Mouse (Mus musculus): ENCODE measurements around the gene Ttc28. TPM values are rescaled to one million over a fixed set of nuclear protein-coding genes. Genes with fewer than 3 reads are reported as not detected.

Gene Ttc28
- polyA plus RNA-seq, 1 experiment from 2014 or later = 5.7 TPM

- Histone ChIP-seq H3K27me3 (replicated peaks; ENCODE audit: control insufficient read depth, insufficient read depth, low read length) (no peaks in the 10 kb centered on the region), H3K9me3 (ENCODE audit: control insufficient read depth, low read length) (no peaks in the 10 kb centered on the region), H3K9ac (ENCODE audit: low read depth, low read length) (no peak overlapping the region), H3K4me3 (ENCODE audit: low read depth, low read length) (no peak overlapping the region), H3K27ac (ENCODE audit: low read depth, low read length) (no peak overlapping the region), H3K4me2 (no peak overlapping the region), H3K36me3 (ENCODE audit: control insufficient read depth, insufficient read depth, low read length) (no peaks in the 10 kb centered on the region), H3K4me1 (replicated peaks; ENCODE audit: control insufficient read depth, insufficient read depth, low read length) (no peaks in the 10 kb centered on the region)
- WGBS = 80% methylated on average over 8 of the region's 8 CpGs
- ATAC-seq (replicated peaks; ENCODE audit: low FRiP score) = no peak
- DNase-seq (ENCODE audit: low spot score) = no peak
These were observed 421.2 kb downstream of the Ttc28 start for GRCm38 (mm10) chr5:111300776-111301175.

- Histone ChIP-seq H3K4me3 (ENCODE audit: low read depth, low read length) (no peak overlapping the region), H3K36me3 (ENCODE audit: control insufficient read depth, insufficient read depth, low read length) (no peaks in the 10 kb centered on the region), H3K4me1 (replicated peaks; ENCODE audit: control insufficient read depth, insufficient read depth, low read length) (no peaks in the 10 kb centered on the region), H3K9me3 (ENCODE audit: control insufficient read depth, low read length) (no peaks in the 10 kb centered on the region), H3K27ac (ENCODE audit: low read depth, low read length) (no peak overlapping the region), H3K9ac (ENCODE audit: low read depth, low read length) (no peak overlapping the region), H3K4me2 (no peak overlapping the region), H3K27me3 (replicated peaks; ENCODE audit: control insufficient read depth, insufficient read depth, low read length) (no peaks in the 10 kb centered on the region)
- 58% methylated on average over 7 of the region's 7 CpGs for WGBS
- no peak for DNase-seq (ENCODE audit: low spot score)
- ATAC-seq (replicated peaks; ENCODE audit: low FRiP score) = no peak
These were observed 422.1 kb downstream of the Ttc28 start for GRCm38 (mm10) chr5:111301736-111302135.

DNA sequence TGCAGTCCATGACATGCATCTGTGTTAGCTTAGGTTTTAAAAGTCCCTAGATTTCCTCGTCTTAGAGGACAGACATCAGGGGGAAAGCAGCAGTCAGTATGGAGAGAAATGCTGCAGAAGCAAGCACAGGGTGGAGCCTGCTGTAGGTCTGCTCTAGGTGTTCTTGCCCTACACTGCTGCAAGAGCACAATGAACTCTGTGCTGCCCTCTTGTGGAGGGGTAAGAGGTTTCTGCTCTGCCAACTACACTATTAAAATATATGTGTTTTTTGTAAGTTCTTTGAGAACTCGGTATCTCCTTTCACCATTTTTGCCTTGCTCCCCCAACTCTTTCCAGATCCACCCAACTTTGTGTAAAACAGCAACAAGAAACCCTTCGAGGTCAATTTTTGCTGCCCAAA is 425.1 kb downstream of the Ttc28 start:
- Histone ChIP-seq H3K27ac (ENCODE audit: low read depth, low read length) (no peak overlapping the region), H3K4me1 (replicated peaks; ENCODE audit: control insufficient read depth, insufficient read depth, low read length) (no peaks in the 10 kb centered on the region), H3K4me2 (no peak overlapping the region), H3K9me3 (ENCODE audit: control insufficient read depth, low read length) (no peaks in the 10 kb centered on the region), H3K27me3 (replicated peaks; ENCODE audit: control insufficient read depth, insufficient read depth, low read length) (no peaks in the 10 kb centered on the region), H3K4me3 (ENCODE audit: low read depth, low read length) (no peak overlapping the region), H3K9ac (ENCODE audit: low read depth, low read length) (no peak overlapping the region), H3K36me3 (ENCODE audit: control insufficient read depth, insufficient read depth, low read length) (no peaks in the 10 kb centered on the region)
- 86% methylated on average over 3 of the region's 3 CpGs for WGBS
- DNase-seq (ENCODE audit: low spot score) (no peak), ATAC-seq (replicated peaks; ENCODE audit: low FRiP score) (no peak)

GRCm38 (mm10) chr5:111310185-111310584 is 430.6 kb downstream of the Ttc28 start:
- WGBS = 74% methylated on average over 6 of the region's 6 CpGs
- H3K9ac ChIP-seq (ENCODE audit: low read depth, low read length) = no peak overlapping the region
- H3K4me1 ChIP-seq (replicated peaks; ENCODE audit: control insufficient read depth, insufficient read depth, low read length) = no peaks in the 10 kb centered on the region
- ATAC-seq (replicated peaks; ENCODE audit: low FRiP score) (no peak), DNase-seq (ENCODE audit: low spot score) (no peak)
- no peaks in the 10 kb centered on the region; the same call in 1 of the 2 replicates for H3K9me3 ChIP-seq (ENCODE audit: control insufficient read depth, low read length)
- no peak overlapping the region for H3K4me3 ChIP-seq (ENCODE audit: low read depth, low read length)
- no peaks in the 10 kb centered on the region for H3K27me3 ChIP-seq (replicated peaks; ENCODE audit: control insufficient read depth, insufficient read depth, low read length)
- no peak overlapping the region for H3K27ac ChIP-seq (ENCODE audit: low read depth, low read length)
- H3K36me3 ChIP-seq (ENCODE audit: control insufficient read depth, insufficient read depth, low read length) = no peaks in the 10 kb centered on the region
- H3K4me2 ChIP-seq = no peak overlapping the region

DNA sequence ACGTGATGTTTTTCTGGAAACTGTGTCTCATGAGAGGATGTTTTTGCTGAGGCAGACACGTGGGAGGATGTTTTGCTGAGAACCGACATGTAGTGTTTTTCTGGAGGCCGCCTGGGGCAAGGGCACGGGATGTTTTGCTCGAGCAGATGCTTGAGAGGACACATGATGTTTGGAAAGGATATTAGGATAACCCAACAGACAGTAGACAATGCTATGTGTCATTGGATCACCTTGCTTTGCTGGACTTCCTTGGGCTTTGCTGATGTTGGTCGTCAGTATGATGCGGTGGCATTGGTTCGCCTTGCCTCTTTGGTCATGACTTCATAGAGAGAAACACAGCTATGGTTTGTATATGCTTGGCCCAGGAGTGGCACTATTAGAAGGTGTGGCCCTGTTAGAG is 434.2 kb downstream of the Ttc28 start:
- no peaks in the 10 kb centered on the region for H3K27me3 ChIP-seq (replicated peaks; ENCODE audit: control insufficient read depth, insufficient read depth, low read length)
- no peak for ATAC-seq (replicated peaks; ENCODE audit: low FRiP score)
- no peak for DNase-seq (ENCODE audit: low spot score)

DNA sequence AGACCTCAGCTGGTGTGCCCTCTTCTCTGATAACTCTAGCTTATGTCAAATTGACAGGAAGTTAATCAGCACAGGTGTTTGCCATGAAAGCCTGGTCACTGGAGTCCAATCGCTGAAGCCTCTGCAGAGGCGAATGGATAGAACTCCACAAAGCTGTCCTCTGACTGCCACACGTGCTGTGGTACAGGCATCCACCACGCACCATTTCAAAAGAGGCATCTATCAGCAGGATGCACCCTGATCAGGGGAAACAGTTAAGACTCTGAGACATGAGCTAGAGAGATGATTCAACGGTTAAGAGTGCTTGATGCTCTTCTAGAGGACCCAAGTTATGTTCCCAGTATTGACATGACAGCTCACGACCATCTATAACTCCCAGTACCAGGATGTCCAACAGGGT is 435.5 kb downstream of the Ttc28 start:
- ATAC-seq (replicated peaks; ENCODE audit: low FRiP score) (no peak), DNase-seq (ENCODE audit: low spot score) (no peak)
- Histone ChIP-seq H3K36me3 (ENCODE audit: control insufficient read depth, insufficient read depth, low read length) (no peaks in the 10 kb centered on the region), H3K4me2 (no peak overlapping the region), H3K9me3 (ENCODE audit: control insufficient read depth, low read length) (no peaks in the 10 kb centered on the region; the same call in 1 of the 2 replicates), H3K27me3 (replicated peaks; ENCODE audit: control insufficient read depth, insufficient read depth, low read length) (no peaks in the 10 kb centered on the region), H3K4me1 (replicated peaks; ENCODE audit: control insufficient read depth, insufficient read depth, low read length) (no peaks in the 10 kb centered on the region), H3K4me3 (ENCODE audit: low read depth, low read length) (no peak overlapping the region), H3K9ac (ENCODE audit: low read depth, low read length) (no peak overlapping the region), H3K27ac (ENCODE audit: low read depth, low read length) (no peak overlapping the region)
- 83% methylated on average over 6 of the region's 6 CpGs for WGBS

More for the DNA sequence above, 434.2 kb downstream of the Ttc28 start:
- Histone ChIP-seq H3K27ac (ENCODE audit: low read depth, low read length) (no peak overlapping the region), H3K9ac (ENCODE audit: low read depth, low read length) (no peak overlapping the region), H3K36me3 (ENCODE audit: control insufficient read depth, insufficient read depth, low read length) (no peaks in the 10 kb centered on the region), H3K4me1 (replicated peaks; ENCODE audit: control insufficient read depth, insufficient read depth, low read length) (no peaks in the 10 kb centered on the region), H3K4me2 (no peak overlapping the region), H3K4me3 (ENCODE audit: low read depth, low read length) (no peak overlapping the region), H3K9me3 (ENCODE audit: control insufficient read depth, low read length) (no peaks in the 10 kb centered on the region; the same call in 1 of the 2 replicates)
- 82% methylated on average over 9 of the region's 9 CpGs for WGBS

DNA sequence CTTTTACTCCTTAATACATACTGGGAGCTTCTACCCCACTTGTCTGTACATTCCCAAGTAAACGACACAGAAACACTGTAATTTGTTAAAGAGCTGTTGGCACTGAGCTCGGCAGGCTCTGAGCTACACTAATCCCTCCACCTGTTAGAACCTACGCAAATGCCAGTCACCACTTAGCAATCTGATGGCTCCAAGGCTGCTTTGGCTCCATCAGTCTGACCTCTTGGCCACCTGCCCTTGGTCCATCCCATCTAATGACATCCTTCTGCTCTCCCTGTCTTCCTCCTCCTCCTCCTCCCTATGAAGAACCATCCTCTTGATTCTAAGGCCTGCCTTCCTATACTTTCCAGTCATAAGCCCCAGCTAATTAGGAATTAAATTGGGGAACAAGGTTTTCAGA is 437.9 kb downstream of the Ttc28 start:
- Histone ChIP-seq H3K4me2 (no peak overlapping the region), H3K4me3 (ENCODE audit: low read depth, low read length) (no peak overlapping the region), H3K4me1 (replicated peaks; ENCODE audit: control insufficient read depth, insufficient read depth, low read length) (no peaks in the 10 kb centered on the region), H3K36me3 (ENCODE audit: control insufficient read depth, insufficient read depth, low read length) (no peaks in the 10 kb centered on the region), H3K9me3 (ENCODE audit: control insufficient read depth, low read length) (no peaks in the 10 kb centered on the region; the same call in 1 of the 2 replicates), H3K9ac (ENCODE audit: low read depth, low read length) (no peak overlapping the region), H3K27me3 (replicated peaks; ENCODE audit: control insufficient read depth, insufficient read depth, low read length) (no peaks in the 10 kb centered on the region), H3K27ac (ENCODE audit: low read depth, low read length) (no peak overlapping the region)
- ATAC-seq (replicated peaks; ENCODE audit: low FRiP score) (no peak), DNase-seq (ENCODE audit: low spot score) (no peak)
- 73% methylated on average over 3 of the region's 3 CpGs for WGBS

- 40% methylated on average over 1 of the region's 1 CpGs for WGBS
- H3K4me1 ChIP-seq (replicated peaks; ENCODE audit: control insufficient read depth, insufficient read depth, low read length) = no peaks in the 10 kb centered on the region
- DNase-seq (ENCODE audit: low spot score) = no peak
These were observed 439.3 kb downstream of the Ttc28 start for GRCm38 (mm10) chr5:111318946-111319345.

DNA sequence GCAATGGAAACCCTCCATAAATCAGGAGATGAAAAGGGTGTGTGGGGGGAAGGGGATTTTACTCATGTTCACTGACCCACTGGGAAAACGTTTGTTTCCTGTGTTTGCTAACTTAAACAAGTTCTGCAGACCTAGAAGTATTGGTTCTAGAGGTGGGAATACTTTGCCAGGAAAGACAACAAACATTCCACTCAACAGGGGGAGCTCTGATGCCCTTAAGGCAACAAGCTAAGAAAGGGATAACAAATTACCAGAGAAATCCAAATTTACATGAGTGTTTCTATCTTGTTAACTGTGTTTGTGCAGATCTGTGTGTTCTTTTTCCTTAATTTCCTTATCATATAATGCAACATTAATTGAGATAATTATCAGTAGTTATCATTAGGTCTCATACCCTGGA is 446.2 kb downstream of the Ttc28 start:
- H3K27me3 ChIP-seq (replicated peaks; ENCODE audit: control insufficient read depth, insufficient read depth, low read length) = no peaks in the 10 kb centered on the region
- H3K9ac ChIP-seq (ENCODE audit: low read depth, low read length) = no peak overlapping the region
- no peaks in the 10 kb centered on the region for H3K9me3 ChIP-seq (ENCODE audit: control insufficient read depth, low read length)
- ATAC-seq (replicated peaks; ENCODE audit: low FRiP score) = no peak
- 19% methylated on average over 1 of the region's 1 CpGs for WGBS
- 0 out of 2 replicates have a peak, but pooled peaks cover 4% of the 10 kb centered on the region for H3K4me1 ChIP-seq (replicated peaks; ENCODE audit: control insufficient read depth, insufficient read depth, low read length)
- no peak overlapping the region for H3K27ac ChIP-seq (ENCODE audit: low read depth, low read length)
- H3K36me3 ChIP-seq (ENCODE audit: control insufficient read depth, insufficient read depth, low read length) = no peaks in the 10 kb centered on the region
- DNase-seq (ENCODE audit: low spot score) = no peak
- no peak overlapping the region for H3K4me2 ChIP-seq
- no peak overlapping the region for H3K4me3 ChIP-seq (ENCODE audit: low read depth, low read length)

More at GRCm38 (mm10) chr5:111318946-111319345, 439.3 kb downstream of the Ttc28 start:
- no peaks in the 10 kb centered on the region; the same call in 1 of the 2 replicates for H3K9me3 ChIP-seq (ENCODE audit: control insufficient read depth, low read length)
- no peaks in the 10 kb centered on the region for H3K27me3 ChIP-seq (replicated peaks; ENCODE audit: control insufficient read depth, insufficient read depth, low read length)
- H3K27ac ChIP-seq (ENCODE audit: low read depth, low read length) = no peak overlapping the region
- ATAC-seq (replicated peaks; ENCODE audit: low FRiP score) = no peak
- no peak overlapping the region for H3K4me3 ChIP-seq (ENCODE audit: low read depth, low read length)
- H3K36me3 ChIP-seq (ENCODE audit: control insufficient read depth, insufficient read depth, low read length) = no peaks in the 10 kb centered on the region
- H3K9ac ChIP-seq (ENCODE audit: low read depth, low read length) = no peak overlapping the region
- no peak overlapping the region for H3K4me2 ChIP-seq

All from liver, embryonic 11.5 days (tissue).